Mouse (Mus musculus) CH12.LX (cell line): ENCODE measurements at regions not wholly inside any gene's neighbourhood (a gene's known extent, or its start where the extent isn't known, plus 50 kb on each side); places are given as distances from the start of the nearest gene placed in this dataset.

Experiments
- JUND ChIP-seq: conservative IDR thresholded peaks from 2 replicates; pipeline ENCODE4 v1.6.1; 2011; ENCODE audit warnings: low read depth, low read length, improper control_type of control experiment
- MAX ChIP-seq: IDR thresholded peaks from 2 replicates; pipeline ENCODE4 v1.6.1; 2011; ENCODE audit warnings: low read length, improper control_type of control experiment
- POLR2AphosphoS2 ChIP-seq: IDR thresholded peaks from 2 replicates; pipeline ENCODE4 v1.6.1; 2011; ENCODE audit warnings: low read depth, low read length, improper control_type of control experiment

DNA sequence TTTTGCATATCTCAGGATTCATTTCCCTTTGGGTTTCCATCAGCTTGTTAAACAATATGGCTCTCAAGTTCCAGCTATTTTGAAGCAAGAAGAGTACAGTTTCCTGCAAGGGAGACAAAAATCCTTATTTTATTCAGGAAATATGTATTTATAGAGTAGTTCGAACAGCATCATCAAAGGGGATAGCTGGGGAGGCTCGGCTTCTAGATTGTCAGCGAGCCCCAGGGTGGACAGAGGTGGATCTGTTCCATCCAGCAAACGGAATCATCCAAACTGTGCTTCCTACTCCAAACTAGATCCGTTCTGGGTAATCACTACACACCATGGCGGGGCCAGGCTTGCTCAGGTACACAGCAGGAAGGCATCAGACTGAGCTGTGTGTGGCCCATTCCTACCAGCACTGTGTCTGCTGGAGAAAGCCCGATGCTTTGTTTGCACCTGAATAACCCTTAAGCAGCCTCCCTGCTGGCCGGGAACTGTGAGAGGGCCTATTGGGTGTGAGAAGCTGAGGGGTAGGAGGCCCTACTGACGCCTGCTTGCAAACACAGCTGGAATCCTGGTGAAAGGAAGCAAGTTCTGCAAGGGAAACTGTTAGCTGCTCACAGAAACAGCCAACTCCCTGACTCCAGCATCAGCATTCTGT lies 92.3 kb downstream of the Rps24 start:
- TF ChIP-seq MAX: no peak
- no peak for TF ChIP-seq POLR2AphosphoS2
- TF ChIP-seq JUND: no peak
